Mouse (Mus musculus) liver, embryonic 14.5 days (tissue): ENCODE measurements at regions not wholly inside any gene's neighbourhood (a gene's known extent, or its start where the extent isn't known, plus 50 kb on each side); places are given as distances from the start of the nearest gene placed in this dataset.

Source experiments
- ATAC-seq: fragments of 200-750 bp; cut with Nextera tagmentation; 2 replicates; pipeline ENCODE4 v1.8.0; 2017; ENCODE audit warnings: moderate number of reproducible peaks, mild to moderate bottlenecking, moderate library complexity; ENCODE audit not compliant: insufficient read depth
- DNase-seq, 3 experiments: peaks; one replicate each; pipeline ENCODE4 v3.0.0-alpha.2; 2012 to 2013; ENCODE audit warnings: low read depth in 3 of 3, low spot score in 3 of 3
- H3K27ac ChIP-seq: fragments of 300-500 bp; sonication (generic); 2 replicates; pipeline ENCODE4 v1.5.1; 2014; ENCODE audit warnings: moderate library complexity, mild to moderate bottlenecking, control low read depth, inconsistent platforms
- H3K27me3 ChIP-seq: fragments of 300-500 bp; sonication (generic); 2 replicates; pipeline ENCODE4 v1.6.1; 2014; ENCODE audit warnings: mild to moderate bottlenecking, low read length, moderate library complexity; ENCODE audit not compliant: control insufficient read depth, insufficient read depth
- H3K36me3 ChIP-seq: fragments of 300-500 bp; sonication (generic); replicated peaks from 2 replicates; pipeline ENCODE4 v1.6.1; 2014; ENCODE audit warnings: low read depth; ENCODE audit not compliant: control insufficient read depth, insufficient read depth
- H3K4me1 ChIP-seq, 2 experiments: fragments of 200-500 bp in 1 of 2; fragments of 300-500 bp in 1 of 2; sonication (generic) in 1 of 2; replicated peaks; 2 replicates each; pipeline ENCODE4 v1.6.1; 2012 to 2014; ENCODE audit warnings: antibody characterized with exemption in 1 of 2, inconsistent platforms in 1 of 2, low read length in 1 of 2; ENCODE audit not compliant: control insufficient read depth in 2 of 2, insufficient read depth in 2 of 2
- H3K4me2 ChIP-seq: fragments of 300-500 bp; sonication (generic); 2 replicates; pipeline ENCODE4 v1.6.1; 2014; ENCODE audit warnings: low read depth, mild to moderate bottlenecking, control low read depth, moderate library complexity
- H3K4me3 ChIP-seq, 2 experiments: fragments of 200-500 bp in 1 of 2; fragments of 300-500 bp in 1 of 2; sonication (generic) in 1 of 2; 2 replicates each; pipeline ENCODE4 v1.5.1; 2012 to 2014; ENCODE audit warnings: low read depth in 2 of 2, low read length in 2 of 2, mild to moderate bottlenecking in 2 of 2, control low read depth in 1 of 2, inconsistent platforms in 1 of 2, moderate library complexity in 1 of 2; ENCODE audit not compliant: insufficient read depth in 1 of 2
- H3K9ac ChIP-seq: fragments of 300-500 bp; sonication (generic); replicated peaks from 2 replicates; pipeline ENCODE4 v1.6.1; 2014; ENCODE audit warnings: mild to moderate bottlenecking, control low read depth, moderate library complexity
- H3K9me3 ChIP-seq: fragments of 300-500 bp; sonication (generic); 2 replicates; pipeline ENCODE4 v1.6.1; 2016; ENCODE audit warnings: low read length, mixed read lengths; ENCODE audit not compliant: control insufficient read depth
- CTCF ChIP-seq: IDR thresholded peaks from 2 replicates; pipeline ENCODE4 v1.5.1; 2016; ENCODE audit warnings: antibody characterized with exemption, low read depth, control low read depth
- EP300 ChIP-seq: IDR thresholded peaks from 2 replicates; pipeline ENCODE4 v1.6.1; 2016; ENCODE audit warnings: antibody characterized with exemption, low read depth
- WGBS: fragments of 180-500 bp; shearing (Covaris S2); extraction: QIAGEN DNeasy Blood & Tissue Kit; methylation state at CpG from one replicate; pipeline ENCODE4 v1.1.7; 2014; ENCODE audit not compliant: insufficient replicate concordance; 5-methylcytosine and 5-hydroxymethylcytosine counted together

DNA sequence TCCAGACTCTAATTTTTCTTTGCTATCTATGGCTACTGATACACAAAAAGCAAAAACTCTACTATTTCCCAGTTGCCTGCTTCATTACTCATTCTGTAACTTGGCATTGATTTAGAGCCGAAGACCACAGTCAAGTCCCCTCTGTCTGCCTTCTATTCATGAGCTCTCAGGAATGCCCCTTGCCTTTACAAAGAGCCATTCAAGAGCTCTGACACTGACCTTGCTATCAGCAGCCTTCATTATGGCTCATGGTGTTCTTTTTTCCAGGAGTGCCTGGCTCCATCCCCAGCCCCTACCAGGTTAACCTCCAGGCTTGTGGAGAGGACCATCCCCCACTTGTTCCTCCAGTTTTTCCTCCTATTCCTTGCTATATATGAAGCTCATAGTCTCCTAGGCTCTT, 151.8 kb upstream of the Emcn start:
- ATAC-seq (no peak), DNase-seq (no peak)
- 53% methylated on average over 1 of the region's 1 CpGs for WGBS
- H3K4me1 ChIP-seq: no peaks in the 10 kb centered on the region
- TF ChIP-seq CTCF (no peak), EP300 (no peak)
- H3K9me3 ChIP-seq: no peaks in the 10 kb centered on the region
- H3K4me3 ChIP-seq: no peak overlapping the region
- no peak overlapping the region for H3K9ac ChIP-seq
- H3K4me2 ChIP-seq: no peak overlapping the region
- H3K36me3 ChIP-seq: no peaks in the 10 kb centered on the region
- no peak overlapping the region for H3K27ac ChIP-seq
- H3K27me3 ChIP-seq: no peaks in the 10 kb centered on the region

DNA sequence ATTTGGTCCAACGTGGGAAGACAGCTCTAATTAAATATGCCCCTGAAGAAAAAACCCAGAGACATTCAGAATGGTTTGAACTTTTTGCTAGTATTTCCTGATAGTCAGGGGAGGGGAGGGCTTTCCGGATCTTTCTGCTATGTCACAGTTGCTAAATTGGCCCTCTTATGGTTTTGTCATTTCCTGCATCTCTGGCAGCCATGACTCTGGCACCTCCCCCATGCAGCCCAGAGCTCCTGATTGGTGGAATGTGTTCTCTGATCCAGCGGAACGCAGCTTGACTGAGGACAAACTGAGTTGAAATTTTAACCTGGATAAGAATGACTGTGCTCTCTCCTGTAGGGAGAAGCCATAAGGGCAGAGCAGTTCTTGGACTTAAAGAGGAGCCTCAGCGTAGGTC, 150.4 kb upstream of the Emcn start:
- Histone ChIP-seq H3K9me3 (no peaks in the 10 kb centered on the region), H3K4me1 (no peaks in the 10 kb centered on the region), H3K4me3 (no peak overlapping the region), H3K36me3 (no peaks in the 10 kb centered on the region), H3K27ac (no peak overlapping the region), H3K4me2 (no peak overlapping the region), H3K9ac (no peak overlapping the region), H3K27me3 (no peaks in the 10 kb centered on the region)
- no peak for ATAC-seq
- no peak for DNase-seq
- WGBS: 47% methylated on average over 5 of the region's 5 CpGs
- no peak for TF ChIP-seq EP300
- TF ChIP-seq CTCF: no peak

DNA sequence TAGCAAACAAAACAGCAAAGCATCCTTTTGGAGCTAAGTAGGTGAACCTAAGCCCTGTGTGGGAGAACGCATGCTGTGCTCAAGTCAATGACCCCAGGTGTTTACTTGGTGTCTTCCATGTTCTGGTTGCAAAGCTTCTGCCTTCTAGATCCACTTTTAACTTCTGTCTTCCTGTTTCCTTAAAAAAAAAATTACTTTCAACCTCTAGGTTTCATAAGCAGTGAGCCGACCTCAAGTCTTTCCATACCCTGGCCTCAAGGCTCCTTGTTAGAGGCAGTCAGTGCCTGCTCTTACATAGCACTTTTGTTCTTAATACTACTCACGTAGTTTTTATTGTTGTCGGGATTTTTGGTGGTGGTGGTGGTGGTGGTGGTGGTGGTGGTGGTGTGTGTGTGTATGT, 149.9 kb upstream of the Emcn start:
- WGBS: 66% methylated on average over 4 of the region's 4 CpGs
- TF ChIP-seq CTCF (no peak), EP300 (no peak)

DNA sequence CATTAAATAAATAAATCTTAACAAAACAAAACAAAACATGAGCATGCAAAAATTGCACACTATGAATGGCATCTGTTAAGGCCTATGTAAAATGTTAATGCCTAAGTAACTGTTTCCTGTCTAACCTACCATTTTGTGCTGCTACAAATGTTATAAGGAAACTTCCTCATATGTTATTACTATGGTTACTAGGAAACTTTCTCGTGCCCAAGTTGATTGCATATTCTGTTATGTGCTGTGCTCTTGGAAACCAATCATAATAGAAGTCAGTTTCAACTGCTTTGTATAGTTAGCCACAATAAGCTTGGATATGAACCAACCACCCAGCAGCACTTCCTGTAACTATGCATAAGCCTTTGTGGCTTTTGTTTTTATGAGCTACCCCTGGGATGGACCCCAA, 147.0 kb upstream of the Emcn start:
- no peak for TF ChIP-seq EP300
- TF ChIP-seq CTCF: no peak
- WGBS: 35% methylated on average over 1 of the region's 1 CpGs
- Histone ChIP-seq H3K9ac (no peak overlapping the region), H3K36me3 (no peaks in the 10 kb centered on the region), H3K27me3 (no peaks in the 10 kb centered on the region), H3K9me3 (no peaks in the 10 kb centered on the region), H3K27ac (no peak overlapping the region), H3K4me1 (no peaks in the 10 kb centered on the region), H3K4me3 (no peak overlapping the region), H3K4me2 (no peak overlapping the region)
- ATAC-seq (no peak), DNase-seq (no peak)

More for the DNA sequence above, 149.9 kb upstream of the Emcn start:
- H3K4me2 ChIP-seq: no peak overlapping the region
- H3K36me3 ChIP-seq: no peaks in the 10 kb centered on the region
- H3K4me1 ChIP-seq: no peaks in the 10 kb centered on the region
- H3K27me3 ChIP-seq: no peaks in the 10 kb centered on the region
- H3K9ac ChIP-seq: no peak overlapping the region
- H3K9me3 ChIP-seq: no peaks in the 10 kb centered on the region
- no peak overlapping the region for H3K27ac ChIP-seq
- no peak for DNase-seq
- no peak overlapping the region for H3K4me3 ChIP-seq
- ATAC-seq: no peak

DNA sequence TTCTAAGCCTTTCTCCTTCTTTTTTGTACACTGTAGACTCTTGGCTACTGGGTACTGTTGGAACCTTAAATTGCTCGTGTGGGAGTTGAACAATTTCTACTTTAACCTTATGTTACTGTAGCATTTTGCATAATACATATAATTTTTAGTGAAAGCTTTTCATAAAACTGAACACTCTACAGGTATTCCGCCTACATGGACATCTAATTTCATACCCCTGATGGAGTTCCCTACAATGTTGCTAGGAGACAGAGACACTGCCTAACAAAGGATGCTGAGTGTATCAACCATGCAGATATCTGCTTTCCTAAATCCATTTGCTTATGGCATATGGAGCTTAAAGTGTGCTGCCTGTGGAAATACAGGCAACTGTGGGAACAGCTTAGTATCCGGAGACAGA, 129.2 kb upstream of the Emcn start:
- 48% methylated on average over 3 of the region's 3 CpGs for WGBS
- TF ChIP-seq CTCF (no peak), EP300 (no peak)

DNA sequence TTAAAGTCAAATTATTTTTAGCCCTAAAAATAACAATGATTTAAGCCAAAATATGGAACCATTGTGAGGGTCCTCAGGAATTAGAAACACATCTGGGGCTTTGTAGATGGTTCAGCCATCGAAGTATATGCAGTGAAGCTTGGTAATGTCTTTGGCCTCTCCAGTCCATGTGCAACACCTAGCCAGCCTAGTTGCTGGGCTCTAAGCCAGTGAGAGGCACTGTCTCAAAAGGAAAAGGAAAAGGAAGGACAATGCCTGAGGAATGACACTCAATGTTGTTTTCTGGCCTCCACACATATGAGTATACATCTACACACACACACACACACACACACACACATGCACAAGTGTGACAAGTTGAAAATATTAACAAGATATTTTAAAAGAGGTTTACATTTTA, 124.8 kb upstream of the Emcn start:
- Histone ChIP-seq H3K27ac (no peak overlapping the region), H3K27me3 (no peaks in the 10 kb centered on the region), H3K9me3 (no peaks in the 10 kb centered on the region), H3K4me1 (no peaks in the 10 kb centered on the region), H3K9ac (no peak overlapping the region), H3K4me2 (no peak overlapping the region), H3K36me3 (no peaks in the 10 kb centered on the region), H3K4me3 (no peak overlapping the region)
- no peak for ATAC-seq
- WGBS: 60% methylated on average over 1 of the region's 1 CpGs
- DNase-seq: no peak
- no peak for TF ChIP-seq CTCF
- no peak for TF ChIP-seq EP300

More for the DNA sequence above, 129.2 kb upstream of the Emcn start:
- no peaks in the 10 kb centered on the region for H3K9me3 ChIP-seq
- DNase-seq (no peak), ATAC-seq (no peak)
- no peaks in the 10 kb centered on the region for H3K36me3 ChIP-seq
- H3K27ac ChIP-seq: no peak overlapping the region
- H3K9ac ChIP-seq: no peak overlapping the region
- H3K4me2 ChIP-seq: no peak overlapping the region
- no peak overlapping the region for H3K4me3 ChIP-seq
- H3K27me3 ChIP-seq: no peaks in the 10 kb centered on the region
- H3K4me1 ChIP-seq: no peaks in the 10 kb centered on the region
